Mouse (Mus musculus) ES-E14 (cell line): ENCODE measurements around the gene Apol8. TPM values are rescaled to one million over a fixed set of nuclear protein-coding genes. Genes with fewer than 3 reads are reported as not detected.

ENCODE experiments used
- total RNA-seq: library from RNA; depleted of rRNA; stranded (reverse); fragments of 300-350 nt; gene quantifications from 2 replicates; pipeline ENCODE4 v1.2.3, GENCODE M21; 2012; rRNA removed

Apol8 gene
- total RNA-seq, 1 experiment = 1.8 TPM

Other genes starting within 250 kb of the Apol8 start
- not detected in 2 replicates for gene Apol11a, start 248.7 kb downstream of the Apol8 start, total RNA-seq
- not detected in 2 replicates for gene Apol7c, start 223.7 kb downstream of the Apol8 start, total RNA-seq
- gene 1700025B11Rik, start 195.1 kb downstream of the Apol8 start, total RNA-seq = not detected in 2 replicates
- 0.21 TPM in 1 of 2 replicates, not detected in the other for gene Apol10b, start 160.9 kb downstream of the Apol8 start, total RNA-seq
- not detected in 2 replicates for gene Gm36245, start 157.7 kb downstream of the Apol8 start, total RNA-seq
- not detected in 2 replicates for gene Apol11b, start 113.7 kb downstream of the Apol8 start, total RNA-seq
- gene Apol7e, start 58.1 kb downstream of the Apol8 start, total RNA-seq = 0.13 TPM in 1 of 2 replicates, not detected in the other
- not detected in 2 replicates for gene Apol9b, start 28.0 kb downstream of the Apol8 start, total RNA-seq
- gene Myh9, start 85.2 kb upstream of the Apol8 start, total RNA-seq = 146 and 152 TPM in 2 replicates
- gene Txn2, start 172.0 kb upstream of the Apol8 start, total RNA-seq = 90.3 and 91.1 TPM in 2 replicates
- 21.9 and 33.6 TPM in 2 replicates for gene Foxred2, start 199.7 kb upstream of the Apol8 start, total RNA-seq
- 340 and 419 TPM in 2 replicates for gene Eif3d, start 213.8 kb upstream of the Apol8 start, total RNA-seq